Mouse (Mus musculus): ENCODE results near the gene Usp30.

DNA sequence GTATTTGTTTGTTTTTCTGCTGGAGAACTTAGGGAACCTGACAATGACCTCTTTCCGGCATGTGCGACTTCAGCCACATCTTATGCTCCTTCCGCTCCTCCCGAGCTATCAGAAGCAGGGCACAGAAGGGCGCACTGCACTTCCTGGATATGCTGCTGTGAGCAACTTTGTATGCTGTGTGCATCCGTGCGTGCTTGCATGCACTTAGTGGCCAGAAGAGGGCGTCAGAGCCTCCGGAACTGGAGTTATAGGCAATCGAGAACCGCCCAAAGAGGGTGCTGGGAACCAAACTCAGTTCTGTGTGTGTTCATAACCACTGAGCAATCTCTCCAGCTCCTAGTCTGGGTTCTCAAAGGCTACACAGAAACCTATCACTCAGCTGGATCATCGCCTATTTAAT, 34.6 kb upstream of the Usp30 start:
- no peak for TF ChIP-seq CTCF (IDR thresholded peaks at IDR 0.05; ENCODE audit: extremely low read depth, insufficient read depth, low read length)
- TF ChIP-seq POLR2A (IDR thresholded peaks at IDR 0.05; ENCODE audit: extremely low read depth, insufficient read depth, low read length): no peak
